Mouse (Mus musculus): ENCODE data around the gene Sult2b1. TPM values are rescaled to one million over a fixed set of nuclear protein-coding genes. Genes with fewer than 3 reads are reported as not detected.

Gene Sult2b1
- total RNA-seq, 2 experiments from 2014 or later, result 1.3 TPM; not detected in 1

Other genes with a start within 250 kb of the Sult2b1 start
- 4.4 TPM in 1 of 2 replicates, not detected in the other for gene Hsd17b14, start 229.8 kb downstream of the Sult2b1 start, total RNA-seq (2014; fragmentation: Nextera tagmentation)
- 0.26 and 0.41 TPM in 2 replicates for gene Hsd17b14, start 229.8 kb downstream of the Sult2b1 start, total RNA-seq (2017)
- 69.1 and 81.6 TPM in 2 replicates for gene Bcat2, start 214.5 kb downstream of the Sult2b1 start, total RNA-seq (2014; fragmentation: Nextera tagmentation)
- 38.9 and 42.7 TPM in 2 replicates for gene Bcat2, start 214.5 kb downstream of the Sult2b1 start, total RNA-seq (2017)
- gene Fgf21, start 169.2 kb downstream of the Sult2b1 start, total RNA-seq (2014; fragmentation: Nextera tagmentation), result not detected in 2 replicates
- not detected in 2 replicates for gene Fgf21, start 169.2 kb downstream of the Sult2b1 start, total RNA-seq (2017)
- gene Fut1, start 167.4 kb downstream of the Sult2b1 start, total RNA-seq (2014; fragmentation: Nextera tagmentation), result not detected in 2 replicates
- not detected in 2 replicates for gene Fut1, start 167.4 kb downstream of the Sult2b1 start, total RNA-seq (2017)
- not detected in 2 replicates for gene Izumo1, start 162.9 kb downstream of the Sult2b1 start, total RNA-seq (2014; fragmentation: Nextera tagmentation)
- 0.34 TPM in 1 of 2 replicates, not detected in the other for gene Izumo1, start 162.9 kb downstream of the Sult2b1 start, total RNA-seq (2017)
- 0.15 TPM in 1 of 2 replicates, not detected in the other for gene Rasip1, start 157.2 kb downstream of the Sult2b1 start, total RNA-seq (2014; fragmentation: Nextera tagmentation)
- 0.93 TPM in 1 of 2 replicates, not detected in the other for gene Rasip1, start 157.2 kb downstream of the Sult2b1 start, total RNA-seq (2017)
- not detected in 2 replicates for gene Mamstr, start 144.7 kb downstream of the Sult2b1 start, total RNA-seq (2014; fragmentation: Nextera tagmentation)
- gene Mamstr, start 144.7 kb downstream of the Sult2b1 start, total RNA-seq (2017), result 0.36 TPM in 1 of 2 replicates, not detected in the other
- 0.24 TPM in 1 of 2 replicates, not detected in the other for gene Fut2, start 118.3 kb downstream of the Sult2b1 start, total RNA-seq (2014; fragmentation: Nextera tagmentation)
- gene Fut2, start 118.3 kb downstream of the Sult2b1 start, total RNA-seq (2017), result not detected in 2 replicates
- not detected in 2 replicates for gene Ntn5, start 100.6 kb downstream of the Sult2b1 start, total RNA-seq (2014; fragmentation: Nextera tagmentation)
- not detected in 2 replicates for gene Ntn5, start 100.6 kb downstream of the Sult2b1 start, total RNA-seq (2017)
- gene Sec1, start 90.3 kb downstream of the Sult2b1 start, total RNA-seq (2014; fragmentation: Nextera tagmentation), result not detected in 2 replicates
- not detected in 2 replicates for gene Sec1, start 90.3 kb downstream of the Sult2b1 start, total RNA-seq (2017)
- gene Car11, start 84.8 kb downstream of the Sult2b1 start, total RNA-seq (2014; fragmentation: Nextera tagmentation), result not detected in 2 replicates
- gene Car11, start 84.8 kb downstream of the Sult2b1 start, total RNA-seq (2017), result 0.09 TPM in 1 of 2 replicates, not detected in the other
- gene Dbp, start 79.6 kb downstream of the Sult2b1 start, total RNA-seq (2014; fragmentation: Nextera tagmentation), result 1.7 and 3.1 TPM in 2 replicates
- 4.0 and 6.3 TPM in 2 replicates for gene Dbp, start 79.6 kb downstream of the Sult2b1 start, total RNA-seq (2017)
- gene Rpl18, start 69.2 kb downstream of the Sult2b1 start, total RNA-seq (2014; fragmentation: Nextera tagmentation), result 2,165 and 2,847 TPM in 2 replicates
- 1,831 and 2,021 TPM in 2 replicates for gene Rpl18, start 69.2 kb downstream of the Sult2b1 start, total RNA-seq (2017)
- 14.9 and 26.4 TPM in 2 replicates for gene Sphk2, start 66.7 kb downstream of the Sult2b1 start, total RNA-seq (2014; fragmentation: Nextera tagmentation)
- gene Sphk2, start 66.7 kb downstream of the Sult2b1 start, total RNA-seq (2017), result 10.0 and 10.6 TPM in 2 replicates
- gene Fam83e, start 63.5 kb downstream of the Sult2b1 start, total RNA-seq (2014; fragmentation: Nextera tagmentation), result 0.34 and 0.90 TPM in 2 replicates
- gene Fam83e, start 63.5 kb downstream of the Sult2b1 start, total RNA-seq (2017), result 0.39 and 0.77 TPM in 2 replicates
- gene Spaca4, start 58.9 kb downstream of the Sult2b1 start, total RNA-seq (2014; fragmentation: Nextera tagmentation), result not detected in 2 replicates
- gene Spaca4, start 58.9 kb downstream of the Sult2b1 start, total RNA-seq (2017), result not detected in 2 replicates
- gene Lmtk3, start 931 bp downstream of the Sult2b1 start, total RNA-seq (2014; fragmentation: Nextera tagmentation), result not detected in 2 replicates
- gene Lmtk3, start 931 bp downstream of the Sult2b1 start, total RNA-seq (2017), result not detected in 2 replicates
- gene Cyth2, start 29.9 kb upstream of the Sult2b1 start, total RNA-seq (2014; fragmentation: Nextera tagmentation), result 32.7 and 36.3 TPM in 2 replicates
- gene Cyth2, start 29.9 kb upstream of the Sult2b1 start, total RNA-seq (2017), result 33.1 and 35.3 TPM in 2 replicates
- gene Kcnj14, start 40.1 kb upstream of the Sult2b1 start, total RNA-seq (2014; fragmentation: Nextera tagmentation), result 0.47 and 0.71 TPM in 2 replicates
- not detected in 2 replicates for gene Kcnj14, start 40.1 kb upstream of the Sult2b1 start, total RNA-seq (2017)
- 30.9 and 33.6 TPM in 2 replicates for gene Grwd1, start 46.3 kb upstream of the Sult2b1 start, total RNA-seq (2014; fragmentation: Nextera tagmentation)
- gene Grwd1, start 46.3 kb upstream of the Sult2b1 start, total RNA-seq (2017), result 21.9 and 27.3 TPM in 2 replicates
- gene Kdelr1, start 88.1 kb upstream of the Sult2b1 start, total RNA-seq (2014; fragmentation: Nextera tagmentation), result 123 and 143 TPM in 2 replicates
- gene Kdelr1, start 88.1 kb upstream of the Sult2b1 start, total RNA-seq (2017), result 65.2 and 72.5 TPM in 2 replicates
- 0.15 TPM in 1 of 2 replicates, not detected in the other for gene Grin2d, start 93.7 kb upstream of the Sult2b1 start, total RNA-seq (2014; fragmentation: Nextera tagmentation)
- gene Grin2d, start 93.7 kb upstream of the Sult2b1 start, total RNA-seq (2017), result 0.09 TPM in 1 of 2 replicates, not detected in the other
- gene Syngr4, start 112.0 kb upstream of the Sult2b1 start, total RNA-seq (2014; fragmentation: Nextera tagmentation), result 3.7 and 4.0 TPM in 2 replicates
- gene Syngr4, start 112.0 kb upstream of the Sult2b1 start, total RNA-seq (2017), result 0.41 TPM in 1 of 2 replicates, not detected in the other
- 14.5 and 21.2 TPM in 2 replicates for gene Tmem143, start 112.3 kb upstream of the Sult2b1 start, total RNA-seq (2014; fragmentation: Nextera tagmentation)
- gene Tmem143, start 112.3 kb upstream of the Sult2b1 start, total RNA-seq (2017), result 9.5 and 12.5 TPM in 2 replicates
- gene Emp3, start 136.7 kb upstream of the Sult2b1 start, total RNA-seq (2014; fragmentation: Nextera tagmentation), result 244 and 297 TPM in 2 replicates
- gene Emp3, start 136.7 kb upstream of the Sult2b1 start, total RNA-seq (2017), result 174 and 251 TPM in 2 replicates
- 3.1 TPM in 1 of 2 replicates, not detected in the other for gene Ccdc114, start 139.4 kb upstream of the Sult2b1 start, total RNA-seq (2014; fragmentation: Nextera tagmentation)
- gene Ccdc114, start 139.4 kb upstream of the Sult2b1 start, total RNA-seq (2017), result 1.8 and 3.0 TPM in 2 replicates
- not detected in 2 replicates for gene Abcc6, start 245.6 kb upstream of the Sult2b1 start, total RNA-seq (2014; fragmentation: Nextera tagmentation)
- not detected in 2 replicates for gene Abcc6, start 245.6 kb upstream of the Sult2b1 start, total RNA-seq (2017)
- 40.8 and 56.0 TPM in 2 replicates for gene Nomo1, start 249.0 kb upstream of the Sult2b1 start, total RNA-seq (2014; fragmentation: Nextera tagmentation)
- gene Nomo1, start 249.0 kb upstream of the Sult2b1 start, total RNA-seq (2017), result 59.7 and 71.5 TPM in 2 replicates